Mouse (Mus musculus): Measurements from ENCODE around the gene Mta2.

- no peak for TF ChIP-seq CTCF (IDR thresholded peaks at IDR 0.05; ENCODE audit: insufficient read depth, low read length)
- no peak for TF ChIP-seq POLR2A (IDR thresholded peaks at IDR 0.05; ENCODE audit: borderline replicate concordance, extremely low read depth, low read depth, low read length)
These were observed 1.0 kb upstream of the Mta2 start for GRCm38 (mm10) chr19:8940526-8941133.

Measured in lung, adult 2 months (tissue).